Mouse (Mus musculus): Measurements from ENCODE around the gene Ankrd13a. TPM values are rescaled to one million over a fixed set of nuclear protein-coding genes. Genes with fewer than 3 reads are reported as not detected.

The Ankrd13a gene
- polyA plus RNA-seq, 2 experiments = 38.6 to 46.6 TPM

DNA sequence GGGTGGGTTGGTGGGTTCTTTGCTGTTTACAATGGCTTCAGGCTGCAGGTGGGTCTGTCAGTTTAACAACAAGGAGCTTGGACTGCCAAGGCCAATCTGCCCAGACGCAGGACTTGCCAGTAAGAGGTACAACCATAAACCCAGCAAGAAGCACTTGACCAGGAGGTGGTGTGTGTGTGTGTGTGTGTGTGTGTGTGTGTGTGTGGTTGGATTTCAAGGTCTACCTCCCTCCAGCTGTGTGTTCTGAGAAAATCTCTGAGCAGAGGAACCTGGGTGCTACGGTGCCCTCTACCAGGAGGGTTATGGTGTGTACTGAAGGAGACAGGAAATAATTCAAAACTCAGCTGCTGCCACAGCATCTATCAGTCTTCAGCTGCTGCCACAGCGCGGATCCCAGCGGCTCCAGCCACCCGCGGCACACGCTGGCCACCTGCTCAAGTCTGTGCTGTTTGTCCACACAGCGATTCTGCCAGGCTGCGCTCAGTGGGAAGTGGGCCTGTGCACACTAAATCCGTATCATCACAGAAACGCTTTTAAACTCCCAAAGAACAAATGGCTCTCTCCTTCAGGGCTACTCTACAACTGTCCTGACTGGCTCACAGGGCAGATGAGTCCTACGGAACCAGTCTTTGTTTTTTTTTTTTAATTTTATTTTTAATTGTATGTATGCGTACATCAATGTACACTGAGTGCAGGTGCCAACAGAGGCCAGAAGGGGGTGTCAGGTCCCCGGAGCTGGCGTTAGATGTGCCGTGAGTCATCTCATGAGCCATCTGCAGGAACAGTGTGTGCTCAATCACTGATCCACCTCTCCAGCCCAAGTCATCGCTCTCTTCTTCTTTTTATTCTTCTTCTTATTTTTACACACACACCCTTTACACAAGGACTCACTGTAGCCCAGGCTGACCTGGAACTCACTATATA lies 9.4 kb upstream of the Ankrd13a start:
- Histone ChIP-seq H3K36me3 (replicated peaks; ENCODE audit: control insufficient read depth, insufficient read depth, low read depth) (peaks cover 30% of the 10 kb centered on the region), H3K27me3 (ENCODE audit: control insufficient read depth, insufficient read depth, low read length) (no peaks in the 10 kb centered on the region), H3K4me3 (ENCODE audit: insufficient read depth in 1 of 2, low read depth in 2 of 2, low read length in 2 of 2) (no peak overlapping the region), H3K9me3 (ENCODE audit: control insufficient read depth, low read length) (no peaks in the 10 kb centered on the region), H3K4me1 (replicated peaks; ENCODE audit: control insufficient read depth in 2 of 2, insufficient read depth in 2 of 2, low read length in 1 of 2) (no peaks in the 10 kb centered on the region), H3K4me2 (ENCODE audit: low read depth) (no peak overlapping the region), H3K9ac (replicated peaks) (no peak overlapping the region), H3K27ac (no peak overlapping the region)
- ATAC-seq (ENCODE audit: insufficient read depth) = no peak
- 87% methylated on average over 18 of the region's 18 CpGs for WGBS (ENCODE audit: insufficient replicate concordance)
- TF ChIP-seq CTCF (IDR thresholded peaks at IDR 0.05; ENCODE audit: low read depth) = peak; percentile 40
- TF ChIP-seq EP300 (IDR thresholded peaks at IDR 0.05; ENCODE audit: low read depth) = no peak
- DNase-seq (ENCODE audit: low read depth in 3 of 3, low spot score in 3 of 3) = no peak

DNA sequence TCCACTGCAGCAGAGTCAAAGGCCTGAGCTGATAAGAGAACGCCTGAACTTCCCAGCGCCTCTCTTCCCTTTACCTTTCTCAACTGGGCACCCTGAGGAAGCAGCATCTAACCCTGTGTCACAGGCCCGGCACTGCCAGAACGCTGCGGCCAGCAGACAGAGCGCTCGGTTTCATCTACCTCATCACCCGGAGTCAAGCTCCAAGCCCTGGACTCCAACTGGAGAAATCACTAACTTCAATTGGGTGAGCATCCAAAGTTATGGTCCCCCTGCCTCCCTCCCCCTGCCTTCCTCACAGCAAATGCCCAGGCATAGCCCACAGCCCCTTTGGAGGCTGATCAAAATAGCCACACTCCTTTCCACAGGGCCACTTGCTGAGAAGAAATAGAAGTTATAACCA lies 7.8 kb upstream of the Ankrd13a start:
- Histone ChIP-seq H3K36me3 (replicated peaks; ENCODE audit: control insufficient read depth, insufficient read depth, low read depth) (peaks cover 25% of the 10 kb centered on the region), H3K4me1 (replicated peaks; ENCODE audit: control insufficient read depth in 2 of 2, insufficient read depth in 2 of 2, low read length in 1 of 2) (no peaks in the 10 kb centered on the region), H3K9ac (replicated peaks) (no peak overlapping the region), H3K27ac (no peak overlapping the region), H3K27me3 (ENCODE audit: control insufficient read depth, insufficient read depth, low read length) (no peaks in the 10 kb centered on the region), H3K4me2 (ENCODE audit: low read depth) (no peak overlapping the region), H3K9me3 (ENCODE audit: control insufficient read depth, low read length) (no peaks in the 10 kb centered on the region), H3K4me3 (ENCODE audit: insufficient read depth in 1 of 2, low read depth in 2 of 2, low read length in 2 of 2) (no peak overlapping the region)
- 73% methylated on average over 8 of the region's 8 CpGs for WGBS (ENCODE audit: insufficient replicate concordance)
- no peak for TF ChIP-seq EP300 (IDR thresholded peaks at IDR 0.05; ENCODE audit: low read depth)
- no peak for TF ChIP-seq CTCF (IDR thresholded peaks at IDR 0.05; ENCODE audit: low read depth)
- DNase-seq (ENCODE audit: low read depth in 3 of 3, low spot score in 3 of 3) (no peak), ATAC-seq (ENCODE audit: insufficient read depth) (no peak)

DNA sequence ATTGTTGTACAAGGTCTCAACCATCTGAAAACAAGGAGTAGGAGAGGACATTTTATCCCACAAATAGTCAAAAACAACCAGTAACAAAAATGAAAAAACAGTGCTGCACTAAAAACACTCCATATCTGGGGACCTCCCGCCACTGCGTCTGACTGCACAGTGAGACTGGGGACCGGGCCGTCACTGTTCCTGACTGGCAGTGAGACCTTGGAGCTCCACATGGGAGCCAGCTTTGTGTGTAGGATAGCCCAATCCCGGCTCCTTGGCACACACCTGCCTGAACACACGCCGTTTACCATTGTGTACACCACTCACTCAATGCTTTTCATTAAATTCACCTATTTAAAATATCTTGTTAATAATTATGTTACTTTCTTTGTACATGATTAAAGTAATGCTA lies 7.3 kb upstream of the Ankrd13a start:
- H3K4me3 ChIP-seq (ENCODE audit: insufficient read depth in 1 of 2, low read depth in 2 of 2, low read length in 2 of 2) = no peak overlapping the region
- DNase-seq (ENCODE audit: low read depth in 3 of 3, low spot score in 3 of 3) = no peak
- WGBS (ENCODE audit: insufficient replicate concordance) = 76% methylated on average over 7 of the region's 7 CpGs
- TF ChIP-seq CTCF (IDR thresholded peaks at IDR 0.05; ENCODE audit: low read depth) (no peak), EP300 (IDR thresholded peaks at IDR 0.05; ENCODE audit: low read depth) (no peak)
- H3K9ac ChIP-seq (replicated peaks) = no peak overlapping the region
- peaks cover 25% of the 10 kb centered on the region for H3K36me3 ChIP-seq (replicated peaks; ENCODE audit: control insufficient read depth, insufficient read depth, low read depth)
- peaks cover 4% of the 10 kb centered on the region in 2 experiments for H3K4me1 ChIP-seq (replicated peaks; ENCODE audit: control insufficient read depth in 2 of 2, insufficient read depth in 2 of 2, low read length in 1 of 2)
- H3K27me3 ChIP-seq (ENCODE audit: control insufficient read depth, insufficient read depth, low read length) = no peaks in the 10 kb centered on the region
- no peak overlapping the region for H3K4me2 ChIP-seq (ENCODE audit: low read depth)
- no peak for ATAC-seq (ENCODE audit: insufficient read depth)
- H3K9me3 ChIP-seq (ENCODE audit: control insufficient read depth, low read length) = no peaks in the 10 kb centered on the region
- no peak overlapping the region for H3K27ac ChIP-seq

GRCm38 (mm10) chr5:114769786-114770185 lies 4.7 kb upstream of the Ankrd13a start:
- H3K9ac ChIP-seq (replicated peaks) = no peak overlapping the region
- H3K4me2 ChIP-seq (ENCODE audit: low read depth) = no peak overlapping the region
- H3K27ac ChIP-seq = no peak overlapping the region
- peaks cover 6 to 12% of the 10 kb centered on the region in 2 experiments for H3K4me1 ChIP-seq (replicated peaks; ENCODE audit: control insufficient read depth in 2 of 2, insufficient read depth in 2 of 2, low read length in 1 of 2)
- ATAC-seq (ENCODE audit: insufficient read depth) (no peak), DNase-seq (ENCODE audit: low read depth in 3 of 3, low spot score in 3 of 3) (no peak)
- TF ChIP-seq EP300 (IDR thresholded peaks at IDR 0.05; ENCODE audit: low read depth) = no peak
- TF ChIP-seq CTCF (IDR thresholded peaks at IDR 0.05; ENCODE audit: low read depth) = no peak
- H3K36me3 ChIP-seq (replicated peaks; ENCODE audit: control insufficient read depth, insufficient read depth, low read depth) = peaks cover 12% of the 10 kb centered on the region
- H3K4me3 ChIP-seq (ENCODE audit: insufficient read depth in 1 of 2, low read depth in 2 of 2, low read length in 2 of 2) = no peak overlapping the region
- 79% methylated on average over 8 of the region's 8 CpGs for WGBS (ENCODE audit: insufficient replicate concordance)
- H3K9me3 ChIP-seq (ENCODE audit: control insufficient read depth, low read length) = no peaks in the 10 kb centered on the region
- no peaks in the 10 kb centered on the region for H3K27me3 ChIP-seq (ENCODE audit: control insufficient read depth, insufficient read depth, low read length)

DNA sequence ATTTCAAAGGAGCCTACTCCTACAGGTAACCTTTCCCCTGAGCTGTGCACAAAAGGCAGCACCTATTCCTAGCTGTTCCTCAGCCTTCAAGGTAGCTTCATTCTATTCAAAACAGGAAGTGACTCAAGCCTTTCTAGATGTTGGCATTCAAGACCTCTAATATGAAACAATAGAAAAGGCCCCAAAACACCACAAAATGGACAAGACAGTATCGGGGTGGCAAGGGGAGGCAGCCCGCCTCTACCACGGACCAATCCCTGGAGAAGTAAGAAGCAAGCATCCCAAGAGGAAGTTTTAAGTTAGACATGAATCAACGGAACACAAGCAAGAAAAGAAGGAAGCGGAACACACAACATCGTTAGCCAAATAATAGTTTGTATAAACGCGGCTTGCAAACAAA lies 2.7 kb upstream of the Ankrd13a start:
- TF ChIP-seq EP300 (IDR thresholded peaks at IDR 0.05; ENCODE audit: low read depth) (no peak), CTCF (IDR thresholded peaks at IDR 0.05; ENCODE audit: low read depth) (no peak)
- ATAC-seq (ENCODE audit: insufficient read depth) = no peak
- no peaks in the 10 kb centered on the region for H3K9me3 ChIP-seq (ENCODE audit: control insufficient read depth, low read length)
- peaks cover 10 to 22% of the 10 kb centered on the region in 2 experiments for H3K4me1 ChIP-seq (replicated peaks; ENCODE audit: control insufficient read depth in 2 of 2, insufficient read depth in 2 of 2, low read length in 1 of 2)
- no peaks in the 10 kb centered on the region for H3K36me3 ChIP-seq (replicated peaks; ENCODE audit: control insufficient read depth, insufficient read depth, low read depth)
- no peaks in the 10 kb centered on the region for H3K27me3 ChIP-seq (ENCODE audit: control insufficient read depth, insufficient read depth, low read length)
- peak overlapping the region; percentile 88 to 100 for H3K4me3 ChIP-seq (ENCODE audit: insufficient read depth in 1 of 2, low read depth in 2 of 2, low read length in 2 of 2)
- peak overlapping the region; percentile 95 for H3K4me2 ChIP-seq (ENCODE audit: low read depth)
- DNase-seq (ENCODE audit: low read depth in 3 of 3, low spot score in 3 of 3) = no peak
- H3K9ac ChIP-seq (replicated peaks) = peak overlapping the region; percentile 98; the same call in 1 of the 2 replicates
- H3K27ac ChIP-seq = no peak overlapping the region
- 15% methylated on average over 8 of the region's 8 CpGs for WGBS (ENCODE audit: insufficient replicate concordance)
